Mouse (Mus musculus): ENCODE data around the gene Atoh8.

Gene Atoh8

DNA sequence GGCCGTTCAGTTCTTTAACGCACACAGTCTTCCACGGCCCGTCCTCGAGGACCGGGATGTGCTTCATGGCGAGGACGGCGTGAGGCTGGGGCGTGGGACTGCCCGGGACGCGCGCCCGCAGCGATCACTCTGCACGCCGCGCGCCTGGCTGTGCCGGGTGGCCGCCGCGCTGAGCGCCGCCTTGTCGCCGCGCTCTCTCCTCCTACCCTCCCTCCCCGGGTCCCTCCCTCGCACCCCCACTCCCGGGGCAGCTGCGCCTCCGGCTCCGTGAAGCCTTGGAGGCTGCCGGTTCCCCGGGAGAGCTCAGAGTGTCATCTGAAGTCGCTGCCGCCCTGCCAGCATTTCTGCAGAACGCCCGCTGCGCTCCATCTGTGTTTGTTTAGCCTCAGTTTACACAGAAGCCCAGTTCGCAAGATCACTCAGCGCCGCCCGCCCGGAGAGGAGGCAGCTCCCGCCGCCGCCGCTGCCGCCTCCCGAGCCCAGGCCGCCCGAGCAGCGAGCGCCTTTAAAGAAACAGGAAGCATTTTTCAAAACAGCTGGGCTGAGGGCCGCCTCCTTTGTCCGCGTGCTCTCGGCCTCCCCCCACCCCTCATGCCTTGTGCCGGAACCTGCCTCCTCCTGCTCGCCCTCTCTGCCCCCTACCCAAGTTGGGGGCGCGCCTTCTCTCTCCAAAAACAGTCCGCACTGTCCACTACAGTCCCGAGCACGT is at the start of gene Atoh8:
Gene Atoh8, minus strand, starts transcription at position 480 of the 709 bp plus-strand sequence.
- no peak for DNase-seq (ENCODE audit: low read depth, low spot score)

DNA sequence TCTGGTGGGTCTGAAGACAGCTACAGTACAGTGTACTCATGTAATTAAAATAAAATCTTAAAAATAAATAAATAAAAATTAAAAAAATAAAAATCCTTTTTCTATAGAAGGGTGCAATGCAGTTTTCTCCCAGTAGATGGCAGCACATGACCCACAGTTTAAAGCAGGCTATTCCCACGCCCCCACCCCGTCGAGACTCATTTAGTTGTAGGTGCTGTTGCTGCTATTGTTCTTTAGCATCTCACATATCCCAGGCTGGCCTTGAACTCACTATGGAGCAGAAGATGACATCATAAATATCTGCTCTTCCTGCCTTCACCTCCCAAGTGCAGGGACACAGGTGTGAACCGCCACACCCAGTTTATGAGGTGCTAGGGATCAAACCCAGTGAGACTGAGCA is 48.5 kb upstream of the Atoh8 start:
- DNase-seq (ENCODE audit: low read depth, low spot score): no peak

DNA sequence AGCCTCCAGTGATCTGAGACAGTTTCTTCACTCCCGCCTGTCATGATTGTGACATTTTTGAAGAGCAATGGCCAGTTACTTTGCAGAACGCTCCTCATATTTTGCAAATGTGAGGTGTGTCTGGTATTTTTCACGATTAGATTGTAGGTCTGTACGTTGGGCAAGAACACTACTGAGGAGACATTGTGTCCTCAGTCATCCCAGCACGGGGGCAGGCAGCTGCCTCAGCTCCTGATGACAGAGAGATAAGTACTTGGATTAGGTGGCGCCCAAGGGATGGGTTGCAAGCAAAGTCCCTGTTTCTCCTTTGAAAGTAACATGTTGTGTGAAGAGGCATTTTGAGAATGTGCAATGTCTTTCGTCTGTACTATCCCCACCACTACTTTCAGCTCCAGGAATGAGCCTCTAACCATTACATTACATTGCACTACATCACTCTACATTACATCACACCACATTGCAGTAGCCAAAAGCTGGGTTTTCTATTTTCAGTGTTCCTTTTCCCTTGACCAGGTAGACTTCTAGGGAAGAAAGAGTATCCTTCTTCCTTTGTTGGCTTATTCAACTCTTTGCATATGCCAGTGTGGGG is 45.1 kb upstream of the Atoh8 start:
- DNase-seq (ENCODE audit: low read depth, low spot score): no peak

DNA sequence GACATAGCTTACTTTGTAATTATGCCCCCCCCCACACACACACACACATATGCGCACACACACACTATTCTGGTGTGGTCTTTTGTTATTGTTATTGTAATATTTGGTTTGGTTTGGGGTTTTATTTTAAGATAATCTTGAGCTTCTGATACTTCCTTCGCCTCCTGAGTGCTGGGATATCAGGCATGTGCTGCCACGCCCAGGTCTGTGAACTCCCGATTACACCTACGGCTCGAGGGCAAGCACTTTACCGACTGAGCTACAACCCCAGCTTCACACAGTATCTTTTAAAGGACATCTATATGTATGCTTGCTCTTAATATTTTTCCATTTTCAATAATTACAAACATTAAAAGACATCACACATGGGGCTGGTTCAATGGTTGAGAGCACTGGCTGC is 44.1 kb upstream of the Atoh8 start:
- no peak for DNase-seq (ENCODE audit: low read depth, low spot score)

DNA sequence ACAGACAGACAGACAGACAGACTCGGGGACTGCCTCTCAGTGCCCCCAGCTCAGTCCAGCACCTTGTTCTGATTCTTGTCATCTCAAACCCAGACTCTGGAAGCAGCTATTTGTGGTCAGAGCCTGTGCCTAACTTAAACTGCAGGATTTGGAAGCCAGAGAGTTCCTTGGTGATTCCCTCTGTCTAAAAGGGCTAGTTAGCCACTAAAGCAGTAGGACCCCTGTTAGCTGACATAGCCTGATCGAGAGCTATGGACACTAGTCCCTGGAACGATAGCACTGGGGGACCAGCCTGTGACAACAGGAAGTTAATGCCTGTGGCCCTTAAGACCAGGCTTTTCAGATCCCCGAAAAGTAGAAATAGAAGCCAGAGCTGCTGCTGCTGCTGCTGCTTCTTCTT is 43.5 kb upstream of the Atoh8 start:
- DNase-seq (ENCODE audit: low read depth, low spot score): no peak

DNA sequence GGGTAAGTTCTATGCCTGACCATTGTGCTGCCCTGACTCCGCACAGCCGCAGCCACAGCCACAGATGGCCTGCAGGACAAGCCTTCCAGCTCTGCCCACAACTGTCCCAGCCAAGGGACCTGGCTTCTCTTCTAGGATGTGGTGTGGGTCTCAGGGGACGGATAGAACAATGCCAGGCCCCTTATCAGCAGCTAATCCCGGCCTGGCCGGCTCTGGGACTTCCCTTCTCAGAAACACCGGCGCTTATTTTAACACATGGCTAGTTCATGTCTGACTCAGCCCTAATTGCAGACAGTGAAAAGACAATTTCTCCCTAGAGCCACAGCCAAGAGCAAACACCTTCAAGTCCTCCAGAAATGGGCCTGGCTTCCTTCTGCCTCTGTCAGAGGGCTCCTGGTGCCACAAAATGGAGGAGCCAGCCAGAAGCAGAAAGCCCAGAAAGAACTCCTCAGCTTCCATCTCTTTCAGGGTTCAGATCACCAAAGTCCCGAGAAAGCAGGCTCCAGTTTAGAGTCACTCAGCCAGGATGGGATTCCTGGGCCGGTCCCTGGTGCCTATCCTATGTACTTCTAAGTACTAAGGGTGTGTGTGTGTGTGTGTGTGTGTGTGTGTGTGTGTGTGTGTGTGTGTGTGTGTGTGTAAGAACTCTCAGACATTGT is 42.3 kb upstream of the Atoh8 start:
- DNase-seq (ENCODE audit: low read depth, low spot score): peak; percentile 46

DNA sequence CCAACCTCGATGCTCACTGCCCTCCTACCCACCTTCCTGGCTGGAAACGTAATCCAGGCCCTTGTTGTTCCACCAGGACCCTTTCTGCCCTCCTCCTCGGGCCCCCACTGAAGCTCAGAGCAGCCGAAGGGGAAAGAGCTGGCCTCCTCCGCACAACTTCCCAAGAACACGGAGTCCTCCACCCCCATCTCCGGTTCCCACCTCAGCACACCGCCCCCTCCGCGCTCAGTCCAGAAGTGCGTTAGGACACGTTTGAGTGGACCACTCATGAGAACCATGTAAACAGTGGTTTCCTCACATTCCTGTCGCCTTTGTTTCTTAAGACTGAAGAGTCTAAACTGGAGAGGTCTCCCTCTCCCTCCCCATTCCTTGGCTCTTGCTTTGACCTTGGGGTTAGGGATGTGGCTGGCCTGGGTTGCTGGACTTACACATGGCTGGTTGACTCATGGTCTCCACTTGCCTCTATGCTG is 41.6 kb upstream of the Atoh8 start:
- no peak for DNase-seq (ENCODE audit: low read depth, low spot score)

DNA sequence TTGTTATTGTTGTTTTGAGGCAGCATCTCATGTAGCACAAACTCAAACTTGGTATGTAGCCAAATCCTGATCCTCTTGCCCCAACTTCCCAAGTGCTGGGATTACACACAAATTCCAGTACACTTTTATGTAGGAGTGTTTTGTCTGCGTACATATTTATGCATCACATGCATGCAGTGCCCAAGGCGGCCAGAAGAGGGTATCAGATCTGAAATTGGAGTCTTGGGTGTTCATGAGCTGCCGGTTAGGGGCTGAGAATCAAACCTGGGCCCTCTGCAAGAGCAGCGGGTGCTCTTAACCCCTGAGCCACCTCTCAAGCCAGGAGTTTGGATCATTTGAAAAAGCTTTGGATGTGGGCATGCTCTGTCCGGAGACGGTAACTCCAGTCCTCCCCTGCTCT is 40.8 kb upstream of the Atoh8 start:
- no peak for DNase-seq (ENCODE audit: low read depth, low spot score)

DNA sequence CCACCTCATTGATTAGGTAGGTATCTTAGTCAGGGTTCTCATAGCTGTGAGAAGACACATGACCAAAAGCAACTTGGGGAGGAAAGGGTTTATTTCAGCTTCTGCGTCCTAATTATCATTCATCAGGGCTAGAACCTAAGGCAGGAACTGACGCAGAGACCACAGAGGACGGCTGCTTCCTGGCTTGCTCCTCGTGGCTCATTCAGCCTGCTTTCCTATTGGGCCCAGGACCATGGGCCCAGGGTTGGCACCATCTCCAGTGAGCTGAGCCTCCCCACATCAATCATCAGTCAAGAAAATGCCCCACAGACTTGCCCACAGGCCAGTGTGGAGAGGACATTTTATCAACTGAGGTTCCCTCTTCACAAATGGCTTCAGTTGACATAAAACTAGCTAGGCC is 40.1 kb upstream of the Atoh8 start:
- DNase-seq (ENCODE audit: low read depth, low spot score): no peak

DNA sequence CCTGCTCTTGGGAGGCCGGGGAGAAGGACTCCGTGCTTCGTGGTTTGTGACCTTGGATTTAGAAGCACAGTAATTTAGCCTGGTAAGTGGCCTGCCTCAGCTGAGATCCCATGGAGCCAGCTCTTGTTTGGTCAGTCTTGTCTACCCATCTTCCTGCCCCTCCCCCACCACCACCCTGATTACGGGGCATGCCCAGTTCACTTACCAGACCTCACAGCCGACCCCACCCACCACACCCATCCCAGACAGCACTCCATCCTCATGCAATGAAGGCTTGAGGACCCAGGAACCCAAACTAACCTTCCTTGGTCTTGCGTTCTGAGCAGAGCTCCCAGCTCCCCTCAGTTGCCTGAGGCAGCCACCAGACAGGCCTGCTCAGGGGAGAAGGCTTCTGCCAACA is 37.8 kb upstream of the Atoh8 start:
- DNase-seq (ENCODE audit: low read depth, low spot score): no peak

DNA sequence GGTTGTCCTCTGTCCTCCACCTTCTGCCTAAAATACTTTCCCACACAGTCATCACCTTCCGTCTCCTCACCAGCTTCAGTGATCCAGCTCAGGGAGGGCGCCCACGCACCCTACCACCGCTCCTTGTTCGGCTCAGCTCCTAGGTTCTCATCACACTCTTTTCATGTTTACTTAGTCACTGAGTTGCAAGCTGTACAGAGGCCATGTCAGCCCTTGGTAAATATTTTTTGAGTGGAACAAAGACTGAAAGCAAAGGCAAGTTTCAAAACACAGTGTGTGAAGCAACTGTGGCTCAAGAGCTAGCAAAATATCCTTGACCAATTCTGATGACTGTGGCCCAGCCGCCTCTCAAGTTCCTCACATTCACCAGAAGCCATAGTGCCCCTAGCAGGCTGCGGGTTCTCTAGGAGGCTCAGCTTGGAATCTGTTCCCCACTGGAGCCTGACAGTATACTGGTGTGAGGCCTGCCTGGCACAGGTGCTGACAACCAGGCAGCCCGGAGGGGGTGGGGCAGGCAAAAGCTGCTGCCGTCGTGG is 36.9 kb upstream of the Atoh8 start:
- DNase-seq (ENCODE audit: low read depth, low spot score): no peak

DNA sequence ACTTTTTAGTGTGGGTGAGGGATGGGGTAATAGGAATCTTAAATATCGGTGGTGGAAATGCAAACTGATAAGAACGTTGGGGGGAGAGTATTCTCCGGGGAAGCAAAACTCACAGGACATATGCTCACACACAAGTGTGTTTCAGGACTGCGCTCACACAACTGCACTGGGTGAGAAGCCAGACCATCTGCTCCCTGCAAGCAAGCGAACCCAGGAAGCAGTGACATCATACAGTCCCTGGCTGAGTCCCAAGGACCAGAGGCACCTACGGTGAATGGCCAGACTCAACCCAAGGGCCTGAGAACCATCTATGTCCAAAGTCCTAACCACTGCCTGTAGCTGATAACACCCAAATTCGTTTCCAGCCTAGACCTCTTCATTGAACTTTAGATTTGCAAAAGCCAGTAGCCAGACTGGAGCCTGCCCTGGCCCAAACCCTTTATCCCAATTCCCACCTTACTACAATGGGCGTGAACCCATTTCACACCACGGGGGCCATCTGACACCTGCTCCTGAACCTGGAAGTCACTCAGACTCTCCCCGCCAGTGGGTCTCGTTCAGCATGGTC is 35.7 kb upstream of the Atoh8 start:
- DNase-seq (ENCODE audit: low read depth, low spot score): no peak

DNA sequence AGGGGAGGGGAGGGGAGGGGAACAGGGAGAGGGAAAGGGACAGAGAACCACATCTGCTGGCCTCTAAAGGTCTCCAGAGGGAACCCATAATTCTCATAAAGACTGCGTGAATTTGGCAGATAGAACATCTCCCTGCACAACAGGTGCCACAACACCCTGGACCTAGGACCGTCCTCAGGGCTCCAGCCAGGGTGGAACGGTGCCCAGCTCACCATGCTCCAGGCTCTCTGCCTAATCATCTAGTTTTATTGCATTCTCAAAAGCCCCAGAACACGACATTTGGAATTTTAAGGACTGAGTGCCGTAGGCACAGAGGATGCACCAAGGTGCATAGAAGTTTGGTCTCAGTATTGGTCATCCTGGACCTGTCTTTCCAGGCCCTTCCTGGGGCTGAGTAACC is 34.9 kb upstream of the Atoh8 start:
- no peak for DNase-seq (ENCODE audit: low read depth, low spot score)

DNA sequence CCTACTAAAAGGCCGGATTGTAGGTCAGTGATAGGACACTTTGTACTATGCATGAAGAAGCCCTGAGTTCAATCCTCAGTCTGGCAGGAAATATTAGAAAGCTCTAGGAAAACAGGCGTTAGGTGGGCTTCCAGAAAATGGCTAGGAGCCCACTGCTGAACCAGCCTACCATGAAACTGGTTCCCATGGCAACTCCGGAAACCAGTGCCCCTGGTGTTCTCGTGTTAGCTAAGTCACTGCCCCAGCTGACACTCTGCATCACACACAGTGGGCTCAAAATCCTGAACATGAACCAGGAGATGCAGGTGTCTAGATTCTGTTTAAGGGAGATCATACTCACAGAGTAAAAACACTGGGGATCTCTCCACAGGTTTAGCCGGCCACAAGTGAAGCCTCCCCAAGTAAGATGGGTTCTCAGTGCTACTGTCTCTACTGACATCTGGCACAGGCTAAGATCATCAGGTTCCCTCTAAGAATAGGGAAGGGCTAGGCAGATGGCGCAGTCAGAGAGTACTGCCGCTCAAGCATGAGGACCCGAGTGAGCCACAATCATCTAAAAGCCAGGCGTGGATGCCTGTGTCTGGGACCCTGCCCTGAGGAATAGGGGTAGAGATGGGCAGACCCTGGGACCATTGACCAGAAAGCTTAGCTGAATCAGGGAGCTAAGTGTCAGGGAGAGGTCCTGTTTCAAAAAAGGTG is 32.9 kb upstream of the Atoh8 start:
- DNase-seq (ENCODE audit: low read depth, low spot score): no peak

DNA sequence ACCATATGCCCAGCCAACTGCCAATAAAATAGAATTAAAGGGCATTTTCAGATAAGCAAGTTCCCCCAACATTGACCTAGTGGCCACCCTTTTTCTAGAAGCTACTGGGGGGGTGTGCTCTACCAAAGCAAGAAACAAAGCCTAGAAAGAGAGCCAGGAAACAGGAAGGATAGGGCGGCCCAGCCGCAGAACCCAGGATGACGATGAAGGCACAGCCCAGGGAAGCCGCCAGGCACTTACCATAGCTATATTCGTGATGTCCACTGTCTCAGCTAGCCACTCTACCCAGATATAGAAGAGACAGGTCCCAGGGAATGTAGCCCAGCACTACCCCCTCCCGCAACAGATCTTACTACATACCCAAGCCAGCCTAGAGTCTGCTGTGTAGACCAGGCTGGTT is 30.3 kb upstream of the Atoh8 start:
- DNase-seq (ENCODE audit: low read depth, low spot score): no peak

DNA sequence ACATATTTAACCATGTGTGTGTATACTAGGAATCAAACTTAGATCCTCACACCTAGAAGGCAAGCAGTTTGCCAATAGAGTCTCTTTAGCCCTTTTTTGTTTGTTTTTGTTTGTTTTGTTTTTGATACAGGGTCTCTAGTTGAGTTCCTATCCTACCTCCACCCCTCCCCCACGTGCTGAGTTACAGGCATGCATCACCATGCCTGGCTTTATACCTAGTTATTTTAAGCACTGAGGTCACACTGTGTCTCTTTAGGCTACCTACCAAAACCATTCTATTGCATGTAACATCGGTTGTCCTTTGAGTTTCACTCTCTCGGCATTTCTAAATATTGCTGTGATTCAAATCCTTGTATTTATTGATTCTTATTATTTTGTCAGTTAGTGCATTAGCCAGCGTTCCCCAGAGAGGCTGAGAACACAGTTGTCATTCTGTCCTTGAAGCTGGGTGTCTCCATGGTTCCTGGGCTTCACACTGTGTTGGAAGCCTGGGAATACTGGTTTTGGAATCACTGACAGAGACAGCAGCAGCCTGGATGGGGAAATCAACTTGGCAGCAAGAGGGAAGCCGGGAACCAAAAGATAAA is 28.4 kb upstream of the Atoh8 start:
- DNase-seq (ENCODE audit: low read depth, low spot score): peak; percentile 51

DNA sequence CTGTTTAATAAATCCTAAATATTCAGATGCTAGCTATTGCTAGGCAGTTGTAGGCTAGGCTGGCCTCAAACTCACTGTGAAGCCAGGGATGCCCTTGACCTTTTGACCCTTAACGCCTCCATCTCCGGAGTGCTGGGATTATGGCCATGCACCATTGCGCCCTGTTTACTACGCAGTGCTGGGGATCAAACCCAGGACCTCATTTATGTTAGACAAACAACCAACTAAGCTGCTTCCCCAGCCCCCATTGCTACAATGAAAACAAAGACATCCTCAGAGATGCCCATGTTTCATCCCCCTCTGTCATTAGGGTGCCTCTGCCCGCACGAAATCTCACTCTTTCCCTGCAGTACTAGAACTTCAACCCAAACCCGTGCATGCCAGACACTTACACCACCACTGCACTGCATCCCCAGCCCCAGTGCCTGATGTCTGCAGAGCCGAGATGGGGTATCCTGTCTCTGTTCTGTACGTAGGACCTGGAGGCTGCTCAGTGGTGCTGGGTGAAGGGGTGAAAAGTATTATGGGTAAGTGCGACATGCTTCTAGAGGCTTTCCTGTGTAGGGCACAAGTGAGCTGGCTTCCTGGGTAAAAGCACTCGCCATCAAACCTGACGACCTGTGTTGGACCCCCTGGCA is 26.4 kb upstream of the Atoh8 start:
- DNase-seq (ENCODE audit: low read depth, low spot score): no peak

DNA sequence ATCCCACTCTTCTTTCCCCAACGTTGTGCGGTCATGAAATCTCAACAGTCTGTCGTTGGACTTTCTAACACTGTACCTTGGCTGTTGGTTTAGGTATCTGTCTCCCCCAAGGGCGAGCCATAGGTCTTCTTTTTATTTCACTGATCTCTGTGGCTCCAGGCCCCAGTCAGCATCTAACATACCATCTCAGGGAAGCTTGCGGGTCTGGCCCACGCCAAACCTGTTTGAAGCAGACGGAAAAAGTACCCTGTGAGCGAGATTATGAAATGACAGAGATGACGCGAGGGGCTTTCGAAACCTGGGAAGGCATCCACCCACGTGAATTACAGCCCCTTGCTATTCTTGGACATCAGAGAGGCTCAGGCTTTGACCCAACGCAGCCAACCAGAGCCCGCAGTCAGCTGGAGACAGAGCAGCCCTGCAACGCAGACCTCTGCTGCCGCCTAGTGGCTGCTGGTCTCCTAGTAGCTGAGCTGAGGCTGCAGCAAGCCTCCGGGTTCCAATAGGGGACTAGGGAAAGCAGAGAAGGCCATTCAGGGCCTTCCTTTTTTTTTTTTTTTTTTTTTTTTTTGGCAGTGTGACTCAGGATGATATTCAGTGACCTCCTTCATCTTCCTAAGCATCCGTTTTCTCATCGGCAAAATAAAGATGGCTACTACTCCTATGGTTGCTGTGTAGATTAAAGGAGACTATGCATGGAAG is 25.8 kb upstream of the Atoh8 start:
- peak; percentile 91 for DNase-seq (ENCODE audit: low read depth, low spot score)

DNA sequence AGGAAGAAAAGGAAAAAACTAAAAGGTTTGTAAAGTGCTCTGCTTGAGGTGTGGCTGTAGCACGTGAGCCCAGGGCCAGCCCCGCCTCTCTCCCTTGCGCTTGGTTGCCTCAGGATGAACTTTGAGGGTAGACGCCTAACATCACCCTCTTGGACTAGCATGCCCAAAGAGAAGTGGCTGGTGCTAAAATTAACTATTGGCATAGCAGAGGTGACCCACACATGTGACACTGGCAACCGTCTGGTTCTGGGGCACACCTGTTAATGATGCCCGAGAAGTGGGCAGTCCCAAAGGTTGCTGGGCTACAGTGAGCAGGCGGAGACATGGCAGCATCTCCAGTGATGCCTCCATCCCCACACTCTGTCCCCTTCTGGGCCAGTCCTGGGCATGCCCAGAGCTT is 24.1 kb upstream of the Atoh8 start:
- DNase-seq (ENCODE audit: low read depth, low spot score): peak; percentile 91

DNA sequence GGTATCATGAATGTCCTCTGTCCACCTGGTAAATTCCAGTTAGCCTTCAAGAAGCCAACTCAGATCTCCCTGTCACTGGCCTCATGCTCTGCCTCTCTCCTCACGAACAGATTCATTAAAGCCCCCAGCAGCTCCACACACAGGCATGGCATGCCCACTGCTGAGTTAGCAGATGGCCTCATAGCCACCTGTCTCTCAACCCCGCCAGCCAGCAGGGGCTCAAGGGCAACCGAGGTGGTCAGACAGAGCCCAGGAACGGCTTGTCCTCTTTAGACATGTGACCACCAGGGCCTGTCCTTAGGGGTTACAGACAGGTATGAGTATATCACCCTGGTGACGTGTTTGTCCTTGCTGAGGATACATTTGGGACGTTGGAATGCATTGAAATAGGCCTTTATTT is 19.9 kb upstream of the Atoh8 start:
- DNase-seq (ENCODE audit: low read depth, low spot score): peak; percentile 63
